Mouse (Mus musculus): Measurements from ENCODE around the gene Glrx5. TPM values are rescaled to one million over a fixed set of nuclear protein-coding genes. Genes with fewer than 3 reads are reported as not detected.

Glrx5 gene
- total and polyA plus RNA-seq, 3 experiments: 86.5 to 103 (median 94.7) TPM

GRCm38 (mm10) chr12:105013065-105013464, 19.4 kb upstream of the Glrx5 start:
- Histone ChIP-seq H3K27ac (peak overlapping the region; percentile 53), H3K9ac (ENCODE audit: low read depth, low read length) (0 out of 2 replicates have a peak overlapping the region, but pooled peaks have one; percentile 9), H3K79me2 (replicated peaks; ENCODE audit: control insufficient read depth, insufficient read depth, low read length) (no peaks in the 10 kb centered on the region), H3K4me1 (ENCODE audit: control insufficient read depth, insufficient read depth, low read length) (peaks cover 11% of the 10 kb centered on the region), H3K4me3 (peak overlapping the region; percentile 18; the same call in 1 of the 2 replicates), H3K36me3 (ENCODE audit: control insufficient read depth, insufficient read depth, low read length) (no peaks in the 10 kb centered on the region), H3K27me3 (ENCODE audit: control insufficient read depth, insufficient read depth, low read length) (no peaks in the 10 kb centered on the region)
- DNase-seq: peak; percentile 76 to 87
- TF ChIP-seq EP300 (IDR thresholded peaks at IDR 0.05; ENCODE audit: insufficient read depth, low read depth, low read length) (peak; percentile 61; the same call in 1 of the 2 replicates), CTCF (IDR thresholded peaks at IDR 0.05) (no peak), POLR2A (IDR thresholded peaks at IDR 0.05; ENCODE audit: insufficient read depth, low read depth, low read length) (0 out of 2 replicates have a peak, but pooled peaks have one; percentile 41)
- intact Hi-C loops (cut with DNase I): no loop called here
- 11% methylated on average over 17 of the region's 17 CpGs for WGBS

GRCm38 (mm10) chr12:105016199-105016598, 16.3 kb upstream of the Glrx5 start:
- no peak overlapping the region for H3K9ac ChIP-seq (ENCODE audit: low read depth, low read length)
- intact Hi-C loops (cut with DNase I): no loop called here
- no peaks in the 10 kb centered on the region for H3K79me2 ChIP-seq (replicated peaks; ENCODE audit: control insufficient read depth, insufficient read depth, low read length)
- peaks cover 7% of the 10 kb centered on the region for H3K4me1 ChIP-seq (ENCODE audit: control insufficient read depth, insufficient read depth, low read length)
- no peak for TF ChIP-seq POLR2A (IDR thresholded peaks at IDR 0.05; ENCODE audit: insufficient read depth, low read depth, low read length)
- no peak for TF ChIP-seq EP300 (IDR thresholded peaks at IDR 0.05; ENCODE audit: insufficient read depth, low read depth, low read length)
- no peak for TF ChIP-seq CTCF (IDR thresholded peaks at IDR 0.05)
- H3K27ac ChIP-seq: no peak overlapping the region
- H3K27me3 ChIP-seq (ENCODE audit: control insufficient read depth, insufficient read depth, low read length): no peaks in the 10 kb centered on the region
- no peak for DNase-seq
- H3K4me3 ChIP-seq: no peak overlapping the region
- WGBS: 56% methylated on average over 4 of the region's 4 CpGs
- H3K36me3 ChIP-seq (ENCODE audit: control insufficient read depth, insufficient read depth, low read length): no peaks in the 10 kb centered on the region

- H3K4me3 ChIP-seq: no peak overlapping the region
- 80% methylated on average over 10 of the region's 10 CpGs for WGBS
- no peaks in the 10 kb centered on the region for H3K27me3 ChIP-seq (ENCODE audit: control insufficient read depth, insufficient read depth, low read length)
- DNase-seq: no peak
- H3K9ac ChIP-seq (ENCODE audit: low read depth, low read length): no peak overlapping the region
- TF ChIP-seq POLR2A (IDR thresholded peaks at IDR 0.05; ENCODE audit: insufficient read depth, low read depth, low read length) (no peak), CTCF (IDR thresholded peaks at IDR 0.05) (no peak), EP300 (IDR thresholded peaks at IDR 0.05; ENCODE audit: insufficient read depth, low read depth, low read length) (no peak)
- peaks cover 7% of the 10 kb centered on the region for H3K4me1 ChIP-seq (ENCODE audit: control insufficient read depth, insufficient read depth, low read length)
- no peak overlapping the region for H3K27ac ChIP-seq
- H3K36me3 ChIP-seq (ENCODE audit: control insufficient read depth, insufficient read depth, low read length): no peaks in the 10 kb centered on the region
- intact Hi-C loops (cut with DNase I): no loop called here
- no peaks in the 10 kb centered on the region for H3K79me2 ChIP-seq (replicated peaks; ENCODE audit: control insufficient read depth, insufficient read depth, low read length)
Measured at GRCm38 (mm10) chr12:105016639-105017038, 15.8 kb upstream of the Glrx5 start.

GRCm38 (mm10) chr12:105019359-105020219, 12.9 kb upstream of the Glrx5 start:
- peaks cover 3% of the 10 kb centered on the region for H3K4me1 ChIP-seq (ENCODE audit: control insufficient read depth, insufficient read depth, low read length)
- no peaks in the 10 kb centered on the region for H3K36me3 ChIP-seq (ENCODE audit: control insufficient read depth, insufficient read depth, low read length)
- DNase-seq: peak; percentile 77 to 86
- WGBS: 25% methylated on average over 19 of the region's 19 CpGs
- H3K79me2 ChIP-seq (replicated peaks; ENCODE audit: control insufficient read depth, insufficient read depth, low read length): no peaks in the 10 kb centered on the region
- intact Hi-C loops (cut with DNase I): no loop called here
- no peaks in the 10 kb centered on the region for H3K27me3 ChIP-seq (ENCODE audit: control insufficient read depth, insufficient read depth, low read length)
- peak overlapping the region; percentile 34; the same call in 1 of the 2 replicates for H3K4me3 ChIP-seq
- TF ChIP-seq EP300 (IDR thresholded peaks at IDR 0.05; ENCODE audit: insufficient read depth, low read depth, low read length) (no peak), POLR2A (IDR thresholded peaks at IDR 0.05; ENCODE audit: insufficient read depth, low read depth, low read length) (no peak; the same call in 1 of the 2 replicates), CTCF (IDR thresholded peaks at IDR 0.05) (peak; percentile 52)
- H3K27ac ChIP-seq: peak overlapping the region; percentile 69
- H3K9ac ChIP-seq (ENCODE audit: low read depth, low read length): peak overlapping the region; percentile 26

GRCm38 (mm10) chr12:105021441-105022069, 10.9 kb upstream of the Glrx5 start:
- intact Hi-C loops (cut with DNase I): no loop called here

More at GRCm38 (mm10) chr12:105021441-105022069, 10.9 kb upstream of the Glrx5 start:
- Histone ChIP-seq H3K4me1 (ENCODE audit: control insufficient read depth, insufficient read depth, low read length) (peaks cover 3% of the 10 kb centered on the region), H3K4me3 (no peak overlapping the region), H3K79me2 (replicated peaks; ENCODE audit: control insufficient read depth, insufficient read depth, low read length) (no peaks in the 10 kb centered on the region), H3K27ac (no peak overlapping the region), H3K27me3 (ENCODE audit: control insufficient read depth, insufficient read depth, low read length) (no peaks in the 10 kb centered on the region), H3K36me3 (ENCODE audit: control insufficient read depth, insufficient read depth, low read length) (no peaks in the 10 kb centered on the region), H3K9ac (ENCODE audit: low read depth, low read length) (no peak overlapping the region)
- WGBS: 70% methylated on average over 8 of the region's 8 CpGs
- TF ChIP-seq POLR2A (IDR thresholded peaks at IDR 0.05; ENCODE audit: insufficient read depth, low read depth, low read length): no peak
- no peak for TF ChIP-seq CTCF (IDR thresholded peaks at IDR 0.05)
- TF ChIP-seq EP300 (IDR thresholded peaks at IDR 0.05; ENCODE audit: insufficient read depth, low read depth, low read length): no peak
- no peak for DNase-seq

Data from heart, adult 2 months (tissue).